Mouse (Mus musculus) heart, adult 2 months (tissue): ENCODE measurements around the gene Pold4. TPM values are rescaled to one million over a fixed set of nuclear protein-coding genes. Genes with fewer than 3 reads are reported as not detected.
"Not testable (repeated sequence)": the region's sequence is repeated elsewhere in the genome, so short reads cannot be mapped to it uniquely, and the experiment has no call there.

ENCODE experiments used
- DNase-seq, 2 experiments: peaks; one replicate each; pipeline ENCODE4 v3.0.0; 2021
- H3K27ac ChIP-seq: fragments of 200-600 bp; 2 replicates; pipeline ENCODE4 v1.8.1; 2022
- H3K27me3 ChIP-seq: fragments of 200-500 bp; 2 replicates; pipeline ENCODE4 v1.6.1; 2012; ENCODE audit warnings: mild to moderate bottlenecking, low read length, inconsistent platforms, mixed read lengths; ENCODE audit not compliant: control insufficient read depth, insufficient read depth
- H3K36me3 ChIP-seq: fragments of 200-500 bp; 2 replicates; pipeline ENCODE4 v1.6.1; 2012; ENCODE audit warnings: low read length, inconsistent platforms; ENCODE audit not compliant: control insufficient read depth, insufficient read depth
- H3K4me1 ChIP-seq: fragments of 200-500 bp; 2 replicates; pipeline ENCODE4 v1.6.1; 2011; ENCODE audit warnings: low read length; ENCODE audit not compliant: control insufficient read depth, insufficient read depth
- H3K4me3 ChIP-seq: fragments of 200-600 bp; 2 replicates; pipeline ENCODE4 v1.8.1; 2022
- H3K79me2 ChIP-seq: fragments of 200-500 bp; replicated peaks from 2 replicates; pipeline ENCODE4 v1.6.1; 2012; ENCODE audit warnings: mild to moderate bottlenecking, inconsistent platforms, low read length, moderate library complexity, mixed read lengths; ENCODE audit not compliant: control insufficient read depth, insufficient read depth
- H3K9ac ChIP-seq: fragments of 200-500 bp; 2 replicates; pipeline ENCODE4 v1.6.1; 2012; ENCODE audit warnings: low read depth, mild to moderate bottlenecking, control low read depth, inconsistent platforms, low read length, mixed read lengths
- CTCF ChIP-seq: fragments of 200-600 bp; IDR thresholded peaks from 2 replicates; pipeline ENCODE4 v1.8.1; 2022; ENCODE audit warnings: antibody characterized with exemption, mild to moderate bottlenecking, moderate library complexity
- EP300 ChIP-seq: fragments of 200-500 bp; IDR thresholded peaks from 2 replicates; pipeline ENCODE4 v1.6.1; 2011; ENCODE audit warnings: low read depth, low read length, control low read depth; ENCODE audit not compliant: insufficient read depth
- POLR2A ChIP-seq: fragments of 200-500 bp; IDR thresholded peaks from 2 replicates; pipeline ENCODE4 v1.6.1; 2011; ENCODE audit warnings: mild to moderate bottlenecking, low read depth, low read length, control low read depth; ENCODE audit not compliant: insufficient read depth
- WGBS: fragments of 180-500 bp; shearing (Covaris S2); methylation state at CpG from one replicate; pipeline ENCODE4 v1.1.7; 2018; 5-methylcytosine and 5-hydroxymethylcytosine counted together
- intact Hi-C: fragments of 180-260 bp; cut with DNase I; formaldehyde crosslinking; loops from one replicate; pipeline ENCODE4 v1.15.1; 2025
- polyA plus RNA-seq: library from polyadenylated mRNA; depleted of rRNA; stranded (reverse); fragments of >200 nt; gene quantifications from 2 replicates; pipeline ENCODE4 v1.2.3, GENCODE M21; 2012
- total RNA-seq, 2 experiments: library from RNA; stranded (reverse); gene quantifications; 2 replicates each; pipeline ENCODE4 v1.2.3; 2021

Gene Pold4
- total and polyA plus RNA-seq, 3 experiments, result 9.2 to 48.1 (median 12.0) TPM

DNA sequence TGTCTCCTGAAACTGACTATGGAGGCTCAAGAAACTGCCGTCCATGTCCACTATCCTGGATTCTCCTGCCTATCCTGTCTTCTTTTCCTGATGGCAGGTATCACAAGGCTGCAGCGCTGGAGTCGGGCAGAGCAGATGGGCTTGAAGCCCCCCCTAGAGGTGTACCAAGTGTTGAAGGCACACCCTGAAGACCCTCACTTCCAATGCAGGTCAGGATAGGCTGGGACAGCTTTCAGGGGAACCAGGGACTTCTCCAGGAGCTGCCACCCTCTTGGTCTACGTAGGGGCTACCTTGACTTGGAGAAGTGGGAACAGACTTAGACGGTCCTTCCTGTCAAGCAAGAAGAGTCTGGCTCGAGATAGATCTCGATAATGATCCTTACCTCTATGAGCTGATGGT, 952 bp downstream of the Pold4 start:
- Histone ChIP-seq H3K9ac (no peak overlapping the region), H3K79me2 (no peaks in the 10 kb centered on the region), H3K4me1 (peaks cover 10% of the 10 kb centered on the region), H3K36me3 (no peaks in the 10 kb centered on the region), H3K4me3 (peak overlapping the region; percentile 7; the same call in 1 of the 2 replicates), H3K27me3 (no peaks in the 10 kb centered on the region), H3K27ac (peak overlapping the region; percentile 99)
- intact Hi-C loops, result no loop called here
- TF ChIP-seq CTCF, result no peak
- TF ChIP-seq EP300, result no peak
- 79% methylated on average over 7 of the region's 7 CpGs for WGBS
- DNase-seq, result no peak

DNA sequence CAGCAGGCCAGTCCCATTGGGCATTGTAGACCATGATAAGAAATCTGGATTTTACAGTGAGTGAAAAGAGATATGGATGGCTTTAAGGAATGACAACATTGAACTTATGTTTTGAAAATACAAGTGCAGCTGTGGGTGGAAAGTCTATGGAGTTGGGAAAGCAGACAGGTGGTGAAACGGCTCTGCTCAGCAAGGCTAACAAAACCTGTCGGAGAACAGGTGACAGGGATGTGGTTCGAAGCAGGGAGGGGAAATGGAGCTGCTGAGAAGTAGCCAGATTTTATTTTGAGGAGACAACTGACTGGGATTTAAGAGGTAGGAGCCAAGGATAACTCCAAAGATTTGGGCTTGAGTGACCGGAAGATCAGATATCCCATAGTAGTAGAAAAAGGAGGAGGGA, 2.8 kb downstream of the Pold4 start:
- 72% methylated on average over 4 of the region's 4 CpGs for WGBS
- no peak for DNase-seq
- Histone ChIP-seq H3K9ac (no peak overlapping the region), H3K4me1 (peaks cover 10% of the 10 kb centered on the region), H3K36me3 (no peaks in the 10 kb centered on the region), H3K27me3 (no peaks in the 10 kb centered on the region), H3K79me2 (no peaks in the 10 kb centered on the region), H3K4me3 (no peak overlapping the region), H3K27ac (no peak overlapping the region)
- intact Hi-C loops, result no loop called here
- TF ChIP-seq POLR2A, result no peak
- TF ChIP-seq CTCF, result no peak
- no peak for TF ChIP-seq EP300

DNA sequence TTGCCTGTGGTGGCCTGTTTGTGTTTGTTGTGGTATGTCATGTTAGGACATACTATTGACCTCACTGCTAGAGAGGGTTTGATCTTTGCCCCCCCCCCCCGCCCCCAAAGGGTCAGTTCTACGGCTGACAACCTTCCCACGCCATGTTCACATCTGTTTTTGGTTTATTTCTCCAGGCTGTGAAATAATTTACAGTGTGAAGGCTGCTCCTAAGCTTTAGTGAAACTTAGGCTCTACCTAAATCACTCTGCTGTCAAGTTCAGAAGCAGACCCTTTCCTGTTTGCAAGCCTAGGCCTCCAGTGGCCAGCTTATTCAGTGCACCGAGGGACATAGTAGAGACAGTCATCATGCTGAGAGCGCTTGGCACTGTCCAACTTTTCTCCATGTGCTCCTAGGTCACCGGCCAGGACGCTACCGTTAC, 8.6 kb downstream of the Pold4 start:
- no peaks in the 10 kb centered on the region for H3K4me1 ChIP-seq
- no peak overlapping the region for H3K9ac ChIP-seq
- no peak for TF ChIP-seq CTCF
- TF ChIP-seq POLR2A, result no peak
- TF ChIP-seq EP300, result no peak
- no peak overlapping the region for H3K4me3 ChIP-seq
- H3K79me2 ChIP-seq, result no peaks in the 10 kb centered on the region
- intact Hi-C loops, result loop anchor here (5.0 kb wide), 1 partner anchor 33 kb away; no protein-coding TSS in a partner anchor
- 67% methylated on average over 8 of the region's 8 CpGs for WGBS
- no peaks in the 10 kb centered on the region for H3K27me3 ChIP-seq
- H3K27ac ChIP-seq, result no peak overlapping the region
- no peak for DNase-seq
- H3K36me3 ChIP-seq, result no peaks in the 10 kb centered on the region

DNA sequence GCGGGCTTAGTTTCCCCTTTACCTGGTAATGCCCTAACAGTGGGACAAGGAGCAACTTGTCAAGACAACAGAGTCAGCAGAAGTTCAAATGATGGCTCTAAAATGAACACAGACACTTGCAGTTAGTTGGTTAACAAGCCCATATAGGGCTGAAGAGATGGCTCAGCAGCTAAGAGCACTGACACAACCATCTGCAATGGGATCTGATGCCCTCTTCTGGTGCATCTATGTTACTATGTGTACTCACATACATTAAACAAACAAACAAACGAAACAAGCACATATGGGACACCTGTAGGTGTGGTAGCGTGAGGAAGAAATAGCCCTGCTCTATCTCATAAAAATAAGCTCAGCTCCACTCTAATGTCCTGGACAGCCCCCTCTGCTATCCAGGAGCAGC, 10.7 kb downstream of the Pold4 start:
- 66% methylated on average over 3 of the region's 3 CpGs for WGBS
- H3K4me1 ChIP-seq, result no peaks in the 10 kb centered on the region
- H3K4me3 ChIP-seq, result no peak overlapping the region
- no peak overlapping the region for H3K27ac ChIP-seq
- H3K27me3 ChIP-seq, result no peaks in the 10 kb centered on the region
- intact Hi-C loops, result loop anchor here (5.0 kb wide), 1 partner anchor 35 kb away; no protein-coding TSS in a partner anchor
- no peak overlapping the region for H3K9ac ChIP-seq
- H3K36me3 ChIP-seq, result no peaks in the 10 kb centered on the region
- DNase-seq, result no peak
- H3K79me2 ChIP-seq, result no peaks in the 10 kb centered on the region
- TF ChIP-seq POLR2A (no peak), CTCF (peak; percentile 25)

DNA sequence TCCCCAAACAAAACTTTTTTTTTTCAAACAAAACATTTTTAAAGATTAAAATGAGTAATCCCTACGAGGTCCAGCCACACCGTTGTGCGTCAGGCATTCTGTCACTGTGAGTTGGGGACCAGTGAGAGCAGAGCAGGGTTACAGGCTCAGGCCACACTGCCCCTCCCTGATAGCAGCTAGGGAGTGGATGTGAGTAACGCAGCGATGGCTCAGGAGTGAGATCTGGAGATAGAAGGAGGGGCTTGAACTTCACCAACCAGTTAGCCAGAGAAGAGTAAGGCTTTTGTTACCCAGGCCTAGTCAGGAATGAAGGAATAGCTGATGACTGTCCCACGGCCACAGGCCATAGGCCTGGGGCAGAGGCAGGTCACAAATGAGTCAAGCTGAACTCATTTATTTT, 13.1 kb downstream of the Pold4 start:
- intact Hi-C loops, result loop anchor here (5.0 kb wide), 1 partner anchor 37 kb away; no protein-coding TSS in a partner anchor
- 86% methylated on average over 6 of the region's 6 CpGs for WGBS
- no peaks in the 10 kb centered on the region for H3K27me3 ChIP-seq
- no peak overlapping the region for H3K4me3 ChIP-seq
- DNase-seq, result no peak
- H3K27ac ChIP-seq, result no peak overlapping the region
- no peak overlapping the region for H3K9ac ChIP-seq
- TF ChIP-seq POLR2A (no peak), CTCF (no peak), EP300 (no peak)
- no peaks in the 10 kb centered on the region for H3K36me3 ChIP-seq
- no peaks in the 10 kb centered on the region for H3K79me2 ChIP-seq
- H3K4me1 ChIP-seq, result no peaks in the 10 kb centered on the region

DNA sequence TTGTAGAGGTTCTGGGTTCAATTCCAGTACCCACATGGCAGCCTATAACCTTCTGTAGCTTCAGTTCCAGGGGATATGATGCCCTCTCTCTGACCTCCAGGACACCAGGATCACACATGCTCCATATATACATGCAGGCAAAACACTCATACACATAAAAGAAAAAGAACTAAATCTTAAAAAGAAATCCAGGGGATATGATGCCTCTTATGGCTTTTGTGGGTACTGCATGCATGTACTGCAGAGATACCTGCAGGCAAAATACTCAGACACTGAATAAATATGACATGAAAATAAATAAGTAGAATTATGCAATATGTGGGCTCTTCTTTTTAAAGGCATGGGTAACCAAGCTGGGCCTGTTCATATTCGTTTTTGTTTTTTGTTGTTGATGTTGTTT, 15.3 kb downstream of the Pold4 start:
- DNase-seq, result no peak
- Histone ChIP-seq H3K36me3 (no peaks in the 10 kb centered on the region), H3K9ac (no peak overlapping the region), H3K79me2 (no peaks in the 10 kb centered on the region), H3K27ac (no peak overlapping the region), H3K4me1 (no peaks in the 10 kb centered on the region), H3K4me3 (no peak overlapping the region), H3K27me3 (no peaks in the 10 kb centered on the region)
- intact Hi-C loops, result no loop called here
- TF ChIP-seq POLR2A (no peak), CTCF (peak; percentile 55)
- 52% methylated on average over 1 of the region's 1 CpGs for WGBS

DNA sequence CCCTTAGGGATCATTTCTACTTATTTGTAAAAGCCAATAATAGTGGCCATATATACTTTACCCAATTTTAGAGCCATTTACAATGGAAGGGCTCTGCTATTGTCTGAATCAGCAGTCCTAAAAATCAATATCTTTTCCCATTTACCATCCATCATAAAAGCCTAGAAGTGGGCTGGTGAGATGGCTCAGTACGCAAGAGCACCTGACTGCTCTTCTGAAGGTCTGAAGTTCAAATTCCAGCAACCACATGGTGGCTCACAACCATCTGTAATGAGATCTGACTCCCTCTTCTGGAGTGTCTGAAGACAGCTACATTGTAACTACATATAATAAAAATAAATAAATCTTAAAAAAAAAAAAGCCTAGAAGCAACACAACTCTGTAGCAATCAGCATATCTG, 17.0 kb downstream of the Pold4 start:
- H3K36me3 ChIP-seq, H3K27me3 ChIP-seq, H3K4me1 ChIP-seq, H3K4me3 ChIP-seq, DNase-seq, H3K79me2 ChIP-seq, H3K27ac ChIP-seq, H3K9ac ChIP-seq, intact Hi-C loops: not testable (repeated sequence)
- WGBS, result 90% methylated on average over 1 of the region's 1 CpGs
